Mouse (Mus musculus) forebrain, embryonic 14.5 days (tissue): Measurements from ENCODE around the gene Prr5. TPM values are rescaled to one million over a fixed set of nuclear protein-coding genes. Genes with fewer than 3 reads are reported as not detected.
"Not testable (repeated sequence)": the region's sequence is repeated elsewhere in the genome, so short reads cannot be mapped to it uniquely, and the experiment has no call there.

ENCODE experiments used
- ATAC-seq: fragments of 200-750 bp; cut with Nextera tagmentation; 2 replicates; pipeline ENCODE4 v1.8.0; 2017; ENCODE audit warnings: mild to moderate bottlenecking, moderate library complexity
- DNase-seq: peaks from one replicate; pipeline ENCODE4 v3.0.0-alpha.2; 2015; ENCODE audit warnings: low spot score
- H3K27ac ChIP-seq: fragments of 300-500 bp; sonication (generic); 2 replicates; pipeline ENCODE4 v1.5.1; 2014; ENCODE audit warnings: low read depth, mild to moderate bottlenecking, control low read depth, low read length, moderate library complexity
- H3K27me3 ChIP-seq: fragments of 300-500 bp; sonication (generic); replicated peaks from 2 replicates; pipeline ENCODE4 v1.6.1; 2014; ENCODE audit warnings: low read length, control low read depth, mixed read lengths; ENCODE audit not compliant: control insufficient read depth, insufficient read depth
- H3K36me3 ChIP-seq: fragments of 300-500 bp; sonication (generic); 2 replicates; pipeline ENCODE4 v1.6.1; 2014; ENCODE audit warnings: low read length, control low read depth; ENCODE audit not compliant: control insufficient read depth, insufficient read depth
- H3K4me1 ChIP-seq: fragments of 300-500 bp; sonication (generic); 2 replicates; pipeline ENCODE4 v1.6.1; 2014; ENCODE audit warnings: antibody characterized with exemption, low read length, control low read depth; ENCODE audit not compliant: control insufficient read depth, insufficient read depth
- H3K4me2 ChIP-seq: fragments of 300-500 bp; sonication (generic); 2 replicates; pipeline ENCODE4 v1.6.1; 2014; ENCODE audit warnings: mild to moderate bottlenecking, control low read depth, low read length
- H3K4me3 ChIP-seq: fragments of 300-500 bp; sonication (generic); 2 replicates; pipeline ENCODE4 v1.5.1; 2014; ENCODE audit warnings: low read depth, low read length, control low read depth
- H3K9ac ChIP-seq: fragments of 300-500 bp; sonication (generic); 2 replicates; pipeline ENCODE4 v1.6.1; 2014; ENCODE audit warnings: mild to moderate bottlenecking, low read length, control low read depth, moderate library complexity
- H3K9me3 ChIP-seq: fragments of 300-500 bp; sonication (generic); replicated peaks from 2 replicates; pipeline ENCODE4 v1.6.1; 2016; ENCODE audit warnings: low read length, control low read depth, mixed read lengths; ENCODE audit not compliant: control insufficient read depth
- WGBS: fragments of 180-500 bp; shearing (Covaris S2); extraction: QIAGEN DNeasy Blood & Tissue Kit; methylation state at CpG from one replicate; pipeline ENCODE4 v1.1.7; 2014; 5-methylcytosine and 5-hydroxymethylcytosine counted together
- polyA plus RNA-seq: library from polyadenylated mRNA; unstranded; fragments of >200 nt; fragmentation: Nextera tagmentation; extraction: Ambion mirVana; gene quantifications from 2 replicates; pipeline ENCODE4 v1.2.1, GENCODE M21; 2014

Gene Prr5
- polyA plus RNA-seq, 1 experiment from 2014 or later, result 9.0 TPM

- DNase-seq (no peak), ATAC-seq (no peak)
- H3K27ac ChIP-seq, result no peak overlapping the region
- no peaks in the 10 kb centered on the region for H3K36me3 ChIP-seq
- 4% methylated on average over 33 of the region's 33 CpGs for WGBS
- peaks cover 7% of the 10 kb centered on the region; the same call in 1 of the 2 replicates for H3K4me1 ChIP-seq
- no peak overlapping the region for H3K9ac ChIP-seq
- H3K9me3 ChIP-seq, result no peaks in the 10 kb centered on the region
- peak overlapping the region; percentile 40 for H3K4me2 ChIP-seq
- H3K4me3 ChIP-seq, result peak overlapping the region; percentile 8
- peaks cover 27% of the 10 kb centered on the region for H3K27me3 ChIP-seq
These were observed 51.1 kb downstream of the Prr5 start for GRCm38 (mm10) chr15:84720291-84721204.

GRCm38 (mm10) chr15:84723656-84724055, 54.2 kb downstream of the Prr5 start:
- WGBS, result 91% methylated on average over 1 of the region's 1 CpGs
- ATAC-seq, DNase-seq, H3K9me3 ChIP-seq, H3K4me2 ChIP-seq, H3K4me3 ChIP-seq, H3K9ac ChIP-seq, H3K36me3 ChIP-seq, H3K4me1 ChIP-seq, H3K27ac ChIP-seq: not testable (repeated sequence)
- peaks cover 27% of the 10 kb centered on the region for H3K27me3 ChIP-seq

DNA sequence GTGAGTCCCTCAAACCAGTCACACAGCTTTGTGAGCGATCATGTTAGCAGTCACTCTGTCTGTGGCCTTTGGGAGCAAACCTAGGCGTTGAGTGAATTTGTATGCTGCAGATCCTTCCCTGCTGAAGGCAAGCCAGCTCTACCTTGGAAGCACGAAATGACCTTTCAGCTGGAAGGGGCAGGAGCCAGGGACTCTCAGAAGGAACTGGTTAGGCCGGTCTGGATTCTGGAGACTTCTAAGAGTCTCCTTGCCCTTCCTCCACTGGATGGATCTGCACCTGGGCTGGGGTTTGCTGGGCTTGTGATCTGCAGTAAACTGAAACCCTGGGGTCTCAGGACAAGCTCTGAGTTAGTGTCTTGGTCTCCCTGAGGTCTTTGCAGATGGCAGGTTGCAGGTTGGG, 54.8 kb downstream of the Prr5 start:
- Histone ChIP-seq H3K27ac (no peak overlapping the region), H3K36me3 (no peaks in the 10 kb centered on the region), H3K9ac (no peak overlapping the region), H3K4me1 (peaks cover 7% of the 10 kb centered on the region; the same call in 1 of the 2 replicates), H3K27me3 (peaks cover 22% of the 10 kb centered on the region), H3K4me3 (no peak overlapping the region), H3K9me3 (no peaks in the 10 kb centered on the region), H3K4me2 (no peak overlapping the region)
- DNase-seq (no peak), ATAC-seq (no peak)
- 71% methylated on average over 4 of the region's 4 CpGs for WGBS

GRCm38 (mm10) chr15:84729685-84730084, 60.3 kb downstream of the Prr5 start:
- Histone ChIP-seq H3K36me3 (no peaks in the 10 kb centered on the region), H3K27ac (no peak overlapping the region), H3K4me3 (no peak overlapping the region), H3K4me1 (no peaks in the 10 kb centered on the region), H3K4me2 (no peak overlapping the region), H3K9ac (no peak overlapping the region), H3K27me3 (no peaks in the 10 kb centered on the region), H3K9me3 (no peaks in the 10 kb centered on the region)
- DNase-seq (peak; percentile 10), ATAC-seq (no peak)
- 66% methylated on average over 6 of the region's 6 CpGs for WGBS

GRCm38 (mm10) chr15:84730893-84731292, 61.5 kb downstream of the Prr5 start:
- no peak for DNase-seq
- WGBS, result 33% methylated on average over 1 of the region's 1 CpGs
- ATAC-seq, result no peak
- no peak overlapping the region for H3K4me2 ChIP-seq
- no peaks in the 10 kb centered on the region for H3K4me1 ChIP-seq
- no peaks in the 10 kb centered on the region for H3K9me3 ChIP-seq
- H3K36me3 ChIP-seq, result no peaks in the 10 kb centered on the region
- H3K27me3 ChIP-seq, result no peaks in the 10 kb centered on the region
- no peak overlapping the region for H3K27ac ChIP-seq
- H3K9ac ChIP-seq, result no peak overlapping the region
- no peak overlapping the region for H3K4me3 ChIP-seq

DNA sequence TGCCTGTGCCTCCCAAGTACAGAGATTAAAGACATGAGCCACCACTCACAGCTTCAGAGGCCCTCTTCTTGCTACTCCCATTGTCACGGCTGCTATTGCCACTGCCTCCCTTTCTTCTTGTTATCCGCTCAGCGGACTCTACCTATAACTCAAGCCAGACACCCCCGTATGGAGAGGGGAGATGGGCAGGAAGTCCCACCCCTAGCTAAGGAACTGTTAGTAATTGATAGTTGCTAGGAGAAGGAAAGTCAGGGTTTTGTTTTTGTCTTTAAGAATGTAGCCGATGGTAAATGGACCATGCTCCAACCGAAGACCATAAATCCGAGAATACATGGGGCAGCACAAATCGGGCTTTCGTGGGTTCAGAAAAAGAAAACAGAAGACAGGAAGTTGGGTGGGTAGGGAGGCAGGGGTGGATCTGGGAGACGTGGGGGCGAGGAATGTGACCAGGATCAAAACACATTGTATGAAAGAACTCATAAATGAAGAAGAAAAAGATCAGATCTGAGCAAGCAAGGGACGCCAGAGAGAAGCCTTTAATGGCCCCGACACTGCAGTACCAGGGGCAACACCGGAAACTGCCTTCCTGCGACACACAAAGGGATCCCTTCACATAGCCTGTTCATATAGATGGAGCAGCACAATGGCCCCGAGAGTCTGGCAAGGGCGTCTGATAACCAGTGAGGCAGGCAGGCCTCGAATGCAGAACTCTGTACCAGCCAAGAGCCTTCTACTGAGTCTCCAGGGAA, 62.4 kb downstream of the Prr5 start:
- Histone ChIP-seq H3K27me3 (no peaks in the 10 kb centered on the region), H3K9me3 (no peaks in the 10 kb centered on the region), H3K36me3 (no peaks in the 10 kb centered on the region), H3K27ac (no peak overlapping the region), H3K9ac (no peak overlapping the region), H3K4me1 (no peaks in the 10 kb centered on the region), H3K4me2 (no peak overlapping the region), H3K4me3 (no peak overlapping the region)
- DNase-seq (no peak), ATAC-seq (no peak)
- WGBS, result 68% methylated on average over 18 of the region's 18 CpGs

GRCm38 (mm10) chr15:84732425-84732749, 63.0 kb downstream of the Prr5 start:
- H3K4me2 ChIP-seq, result no peak overlapping the region
- no peaks in the 10 kb centered on the region for H3K9me3 ChIP-seq
- H3K4me1 ChIP-seq, result no peaks in the 10 kb centered on the region
- H3K27ac ChIP-seq, result no peak overlapping the region
- ATAC-seq (no peak), DNase-seq (no peak)
- 62% methylated on average over 4 of the region's 4 CpGs for WGBS
- H3K36me3 ChIP-seq, result no peaks in the 10 kb centered on the region
- no peak overlapping the region for H3K9ac ChIP-seq
- no peak overlapping the region for H3K4me3 ChIP-seq
- no peaks in the 10 kb centered on the region for H3K27me3 ChIP-seq

DNA sequence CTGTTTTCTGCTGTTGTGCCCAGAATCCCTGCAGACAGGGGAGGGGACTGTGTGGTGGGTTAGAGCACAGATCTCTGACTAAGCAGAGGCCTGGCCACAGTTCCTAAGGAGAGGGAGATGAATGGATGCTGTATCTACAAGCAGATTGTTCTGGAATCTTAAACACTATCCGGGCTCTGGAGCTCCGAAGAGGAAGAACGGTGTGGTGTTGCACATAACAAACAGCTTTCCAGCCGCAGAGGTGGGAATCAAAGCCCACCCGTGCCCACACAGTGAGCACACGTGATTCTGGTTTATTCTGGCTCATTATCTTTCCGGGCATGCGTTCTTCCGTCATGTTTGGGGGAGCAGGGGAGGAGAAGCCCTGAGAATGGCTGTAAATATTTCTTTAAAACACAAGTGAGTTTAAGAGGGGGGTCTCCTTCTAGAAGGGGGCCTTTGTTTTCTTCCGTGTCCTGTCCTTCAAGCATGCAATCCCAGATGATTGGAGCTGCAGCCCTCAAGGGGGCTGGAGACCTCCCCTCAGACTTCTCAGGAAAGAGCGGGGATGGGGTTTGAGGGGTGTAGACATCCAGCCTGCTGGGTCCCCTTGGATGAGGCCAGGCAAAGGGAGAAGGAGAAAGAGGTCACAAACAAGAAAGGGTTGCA, 67.0 kb downstream of the Prr5 start:
- no peaks in the 10 kb centered on the region for H3K4me1 ChIP-seq
- ATAC-seq (peak; percentile 69), DNase-seq (peak; percentile 48)
- no peaks in the 10 kb centered on the region for H3K27me3 ChIP-seq
- H3K4me3 ChIP-seq, result no peak overlapping the region
- H3K27ac ChIP-seq, result no peak overlapping the region
- no peak overlapping the region for H3K4me2 ChIP-seq
- no peaks in the 10 kb centered on the region for H3K36me3 ChIP-seq
- H3K9me3 ChIP-seq, result no peaks in the 10 kb centered on the region
- H3K9ac ChIP-seq, result no peak overlapping the region
- 42% methylated on average over 11 of the region's 11 CpGs for WGBS
